Mouse (Mus musculus) stomach, postnatal 0 days (tissue): ENCODE data around the gene Klc3. TPM values are rescaled to one million over a fixed set of nuclear protein-coding genes. Genes with fewer than 3 reads are reported as not detected.

Experiments used
- ATAC-seq: fragments of 200-750 bp; cut with Nextera tagmentation; 2 replicates; pipeline ENCODE4 v1.8.0; 2017; ENCODE audit not compliant: low FRiP score, low TSS enrichment
- DNase-seq: peaks from one replicate; pipeline ENCODE4 v3.0.0-alpha.2; 2016; ENCODE audit warnings: low spot score
- H3K27ac ChIP-seq: fragments of 300-500 bp; sonication (generic); replicated peaks from 2 replicates; pipeline ENCODE4 v1.5.1; 2014; ENCODE audit warnings: mild to moderate bottlenecking, control low read depth
- H3K27me3 ChIP-seq: fragments of 300-500 bp; sonication (generic); 2 replicates; pipeline ENCODE4 v1.6.1; 2014; ENCODE audit warnings: low read length; ENCODE audit not compliant: control insufficient read depth, insufficient read depth
- H3K36me3 ChIP-seq: fragments of 300-500 bp; sonication (generic); 2 replicates; pipeline ENCODE4 v1.6.1; 2014; ENCODE audit warnings: low read length, mixed read lengths; ENCODE audit not compliant: control insufficient read depth, insufficient read depth
- H3K4me1 ChIP-seq: fragments of 300-500 bp; sonication (generic); replicated peaks from 2 replicates; pipeline ENCODE4 v1.6.1; 2014; ENCODE audit warnings: antibody characterized with exemption; ENCODE audit not compliant: control insufficient read depth, insufficient read depth
- H3K4me2 ChIP-seq: fragments of 300-500 bp; sonication (generic); replicated peaks from 2 replicates; pipeline ENCODE4 v1.6.1; 2014; ENCODE audit warnings: low read depth, mild to moderate bottlenecking, control low read depth, moderate library complexity
- H3K4me3 ChIP-seq: fragments of 300-500 bp; sonication (generic); 2 replicates; pipeline ENCODE4 v1.5.1; 2014; ENCODE audit warnings: low read depth, low read length, control low read depth
- H3K9ac ChIP-seq: fragments of 300-500 bp; sonication (generic); 2 replicates; pipeline ENCODE4 v1.6.1; 2014; ENCODE audit warnings: mild to moderate bottlenecking, low read length, control low read depth, mixed read lengths
- H3K9me3 ChIP-seq: fragments of 300-500 bp; sonication (generic); 2 replicates; pipeline ENCODE4 v1.6.1; 2016; ENCODE audit warnings: low read length; ENCODE audit not compliant: control insufficient read depth
- CTCF ChIP-seq: IDR thresholded peaks from 2 replicates; pipeline ENCODE4 v1.5.1; 2016; ENCODE audit warnings: antibody characterized with exemption, low read depth, mild to moderate bottlenecking, moderate library complexity
- EP300 ChIP-seq: optimal IDR thresholded peaks from 2 replicates; pipeline ENCODE3; 2016; ENCODE audit warnings: antibody characterized with exemption
- whole genome bisulfite sequencing: fragments of 180-500 bp; shearing (Covaris S2); extraction: QIAGEN DNeasy Blood & Tissue Kit; methylation state at CpG from one replicate; pipeline ENCODE4 v1.1.7; 2014; 5-methylcytosine and 5-hydroxymethylcytosine counted together
- polyA plus RNA-seq: library from polyadenylated mRNA; unstranded; fragments of >200 nt; fragmentation: Nextera tagmentation; extraction: Ambion mirVana; gene quantifications from 2 replicates; pipeline ENCODE4 v1.2.1, GENCODE M21; 2015

Klc3 gene
- 24.3 and 26.5 TPM in 2 replicates for polyA plus RNA-seq

DNA sequence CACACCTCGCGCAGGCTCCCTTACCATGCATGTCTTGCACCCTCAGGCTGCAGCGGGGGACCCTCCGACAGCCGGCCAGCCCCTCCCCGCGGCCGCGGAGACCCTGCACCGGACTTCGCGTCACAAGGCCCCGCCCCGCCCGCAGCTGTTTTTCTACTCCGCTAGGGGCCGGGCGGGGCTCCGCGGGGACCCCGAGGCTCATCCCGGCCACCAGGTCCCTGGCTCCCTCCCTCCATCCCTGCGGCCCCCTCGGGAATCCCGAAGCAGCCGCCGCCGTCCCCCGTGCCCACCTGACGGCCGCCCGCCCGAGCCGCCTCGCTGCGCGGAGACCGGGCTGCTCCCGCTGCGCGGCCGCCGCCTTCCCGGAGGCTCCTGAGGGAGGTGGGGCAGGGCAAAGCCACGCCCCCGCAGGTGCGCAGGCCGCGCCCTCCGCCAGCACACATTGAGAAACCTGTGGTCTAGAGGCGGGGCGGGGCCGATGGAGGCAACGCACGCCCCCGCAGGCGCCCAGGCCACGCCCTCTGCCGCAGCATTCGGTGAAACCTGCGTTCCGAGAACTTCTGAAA is at the start of gene Klc3:
Gene Klc3, minus strand, starts transcription at position 374 of the 566 bp plus-strand sequence.
- Histone ChIP-seq H3K27me3 (no peaks in the 10 kb centered on the region; the same call in 1 of the 2 replicates), H3K4me1 (no peaks in the 10 kb centered on the region), H3K36me3 (no peaks in the 10 kb centered on the region), H3K4me2 (peak within 1 kb of the TSS; percentile 95), H3K9me3 (no peaks in the 10 kb centered on the region), H3K9ac (peak within 1 kb of the TSS; percentile 62), H3K4me3 (peak within 1 kb of the TSS; percentile 53), H3K27ac (no peak within 1 kb of the TSS)
- TF ChIP-seq EP300 (no peak), CTCF (no peak)
- ATAC-seq (peak; percentile 84), DNase-seq (peak; percentile 92)
- WGBS, result under 1% methylated on average over 56 of the region's 62 CpGs

DNA sequence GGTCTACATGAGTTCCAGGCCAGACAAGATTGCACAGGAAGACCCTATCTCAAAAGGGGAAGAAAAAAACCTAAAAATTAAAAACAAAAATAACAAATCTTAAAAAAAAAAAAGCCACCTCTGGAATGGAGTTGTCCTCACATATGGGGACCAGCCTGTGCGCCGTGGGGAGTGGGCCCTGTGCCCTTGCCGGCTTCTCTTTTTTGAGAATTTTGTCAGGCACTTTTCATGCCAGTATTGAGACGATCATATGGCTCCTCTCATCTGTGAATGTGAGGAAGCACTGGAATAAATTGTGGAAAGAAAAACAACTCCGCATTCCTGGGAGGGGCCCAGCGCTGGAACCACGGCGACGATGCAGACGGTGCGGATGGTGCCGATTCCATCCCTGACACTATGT is 45.3 kb upstream of the Klc3 start:
- Histone ChIP-seq H3K4me2 (no peak overlapping the region), H3K36me3 (peaks cover 28% of the 10 kb centered on the region), H3K9ac (no peak overlapping the region), H3K27me3 (no peaks in the 10 kb centered on the region), H3K27ac (no peak overlapping the region), H3K4me1 (no peaks in the 10 kb centered on the region), H3K4me3 (no peak overlapping the region), H3K9me3 (no peaks in the 10 kb centered on the region)
- ATAC-seq, result no peak
- WGBS, result 84% methylated on average over 12 of the region's 12 CpGs
- TF ChIP-seq EP300, result no peak
- no peak for TF ChIP-seq CTCF
- no peak for DNase-seq

DNA sequence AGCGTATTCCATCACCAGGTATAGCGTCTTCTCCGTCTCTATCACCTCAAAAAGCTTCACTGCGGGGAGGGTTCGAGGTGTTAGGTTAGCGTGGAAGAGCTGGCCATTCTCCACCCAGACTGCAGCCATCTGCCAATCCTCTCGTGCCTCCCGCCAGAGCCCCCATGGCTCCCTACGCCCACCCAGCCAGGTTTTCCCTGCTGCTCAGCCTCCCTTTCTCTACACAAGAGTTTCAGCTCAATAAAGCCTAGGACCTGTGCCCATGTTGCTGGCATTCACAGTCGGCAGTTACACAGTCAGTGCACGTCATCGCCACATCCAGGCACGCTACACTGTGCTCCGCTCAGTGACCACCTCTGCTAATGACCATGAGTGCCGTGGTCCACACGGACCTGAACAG is 43.8 kb upstream of the Klc3 start:
- Histone ChIP-seq H3K4me1 (no peaks in the 10 kb centered on the region), H3K36me3 (peaks cover 31% of the 10 kb centered on the region), H3K27me3 (no peaks in the 10 kb centered on the region), H3K27ac (no peak overlapping the region), H3K4me3 (no peak overlapping the region), H3K4me2 (no peak overlapping the region), H3K9ac (no peak overlapping the region), H3K9me3 (no peaks in the 10 kb centered on the region)
- DNase-seq (no peak), ATAC-seq (no peak)
- no peak for TF ChIP-seq CTCF
- TF ChIP-seq EP300, result no peak
- 90% methylated on average over 16 of the region's 16 CpGs for WGBS

DNA sequence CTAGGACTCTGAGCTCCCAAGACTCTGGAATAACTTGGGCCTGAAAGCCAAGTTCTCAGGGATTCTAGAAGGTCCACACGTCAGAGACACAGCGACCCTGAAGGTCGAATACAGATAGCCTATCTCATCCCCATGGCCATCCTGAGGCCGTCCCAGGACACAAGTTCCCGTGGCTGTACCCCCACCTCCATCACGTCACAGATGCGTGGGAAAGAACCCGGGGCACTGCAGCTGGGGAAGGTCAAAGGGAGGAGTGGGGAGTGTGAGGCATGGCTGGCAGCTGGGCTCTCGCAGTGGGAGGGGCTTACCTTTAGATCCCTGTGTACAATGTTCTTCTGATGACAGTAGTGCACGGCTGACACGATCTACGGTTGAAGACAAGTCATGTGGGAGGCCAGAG is 40.9 kb upstream of the Klc3 start:
- no peak overlapping the region for H3K27ac ChIP-seq
- WGBS, result 80% methylated on average over 12 of the region's 12 CpGs
- H3K27me3 ChIP-seq, result no peaks in the 10 kb centered on the region
- TF ChIP-seq EP300 (no peak), CTCF (no peak)
- H3K36me3 ChIP-seq, result peaks cover 25% of the 10 kb centered on the region
- DNase-seq (no peak), ATAC-seq (no peak)
- H3K4me1 ChIP-seq, result no peaks in the 10 kb centered on the region
- no peak overlapping the region for H3K4me2 ChIP-seq
- no peaks in the 10 kb centered on the region for H3K9me3 ChIP-seq
- H3K4me3 ChIP-seq, result no peak overlapping the region
- H3K9ac ChIP-seq, result no peak overlapping the region

DNA sequence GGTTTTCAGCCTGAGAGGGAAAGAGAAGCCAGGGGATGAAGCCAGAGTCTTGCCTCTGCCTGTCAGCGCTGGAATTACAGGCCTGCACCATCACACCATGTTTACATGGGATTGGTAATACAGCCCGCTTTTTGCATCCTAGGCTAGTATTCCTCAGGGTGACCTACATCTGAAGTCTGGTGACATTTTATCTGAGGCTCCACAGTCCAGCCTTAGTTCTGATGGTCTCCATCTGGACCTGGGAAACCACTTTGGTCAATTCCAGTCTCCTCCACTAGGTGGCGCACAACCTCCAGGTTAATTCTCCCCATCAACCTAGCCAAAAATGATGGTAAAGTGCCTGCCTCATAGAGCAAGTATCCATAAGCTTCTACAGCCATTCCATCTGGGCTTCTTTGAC is 39.4 kb upstream of the Klc3 start:
- H3K27me3 ChIP-seq, result no peaks in the 10 kb centered on the region
- TF ChIP-seq CTCF (peak; percentile 92), EP300 (no peak)
- no peak overlapping the region for H3K4me3 ChIP-seq
- no peaks in the 10 kb centered on the region for H3K4me1 ChIP-seq
- H3K27ac ChIP-seq, result no peak overlapping the region
- ATAC-seq, result peak; percentile 16; the same call in 1 of the 2 replicates
- peak; percentile 78 for DNase-seq
- no peak overlapping the region for H3K9ac ChIP-seq
- WGBS, result 39% methylated on average over 3 of the region's 3 CpGs
- peaks cover 23% of the 10 kb centered on the region for H3K36me3 ChIP-seq
- no peak overlapping the region for H3K4me2 ChIP-seq
- no peaks in the 10 kb centered on the region for H3K9me3 ChIP-seq

DNA sequence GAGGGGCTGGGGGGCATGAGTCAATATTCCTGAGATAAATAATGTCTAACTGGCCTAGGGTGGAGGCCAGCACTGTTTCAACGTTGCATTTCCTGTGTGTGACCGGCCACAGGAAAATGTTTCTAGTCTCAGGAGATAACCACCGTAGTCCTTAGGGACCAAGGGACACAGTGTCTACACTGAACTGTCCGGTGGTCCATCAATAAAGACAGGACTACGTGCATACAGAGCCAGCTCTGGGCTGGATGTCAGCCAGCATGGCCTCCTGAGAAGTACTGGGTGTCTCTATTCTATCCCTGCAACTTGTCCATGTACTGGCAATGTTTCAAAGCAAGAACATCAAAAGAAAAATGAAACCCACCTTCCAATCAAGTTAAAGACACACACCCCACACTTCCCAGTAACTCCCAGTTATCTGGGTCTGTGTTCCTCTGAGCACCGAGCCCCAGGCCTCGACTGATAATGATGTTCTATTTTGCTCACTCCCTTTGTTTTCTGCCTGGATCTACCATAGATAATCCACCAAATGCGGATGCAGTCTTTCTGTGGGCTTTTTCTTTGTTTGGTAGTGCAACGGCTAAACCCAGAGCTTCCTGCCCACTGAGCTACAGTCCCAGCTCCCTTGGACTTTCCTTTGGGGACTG is 37.7 kb upstream of the Klc3 start:
- peaks cover 21% of the 10 kb centered on the region for H3K36me3 ChIP-seq
- no peak for ATAC-seq

More for the DNA sequence above, 37.7 kb upstream of the Klc3 start:
- H3K9ac ChIP-seq, result no peak overlapping the region
- TF ChIP-seq CTCF (no peak), EP300 (no peak)
- no peak for DNase-seq
- no peaks in the 10 kb centered on the region for H3K9me3 ChIP-seq
- H3K27ac ChIP-seq, result no peak overlapping the region
- no peaks in the 10 kb centered on the region for H3K27me3 ChIP-seq
- no peak overlapping the region for H3K4me2 ChIP-seq
- H3K4me1 ChIP-seq, result no peaks in the 10 kb centered on the region
- 79% methylated on average over 9 of the region's 9 CpGs for WGBS
- no peak overlapping the region for H3K4me3 ChIP-seq
